Mouse (Mus musculus) intestine, postnatal 0 days (tissue): ENCODE measurements at regions not wholly inside any gene's neighbourhood (a gene's known extent, or its start where the extent isn't known, plus 50 kb on each side); places are given as distances from the start of the nearest gene placed in this dataset.

Source experiments
- ATAC-seq: fragments of 200-750 bp; cut with Nextera tagmentation; 2 replicates; pipeline ENCODE4 v1.8.0; 2017; ENCODE audit warnings: mild to moderate bottlenecking, moderate TSS enrichment, moderate library complexity
- H3K27ac ChIP-seq: fragments of 300-500 bp; sonication (generic); 2 replicates; pipeline ENCODE4 v1.5.1; 2014; ENCODE audit warnings: mild to moderate bottlenecking, low read depth, low read length, moderate library complexity
- H3K27me3 ChIP-seq: fragments of 300-500 bp; sonication (generic); replicated peaks from 2 replicates; pipeline ENCODE4 v1.6.1; 2014; ENCODE audit warnings: low read length, mixed read lengths; ENCODE audit not compliant: control insufficient read depth, insufficient read depth
- H3K36me3 ChIP-seq: fragments of 300-500 bp; sonication (generic); 2 replicates; pipeline ENCODE4 v1.6.1; 2014; ENCODE audit warnings: mild to moderate bottlenecking, moderate library complexity; ENCODE audit not compliant: control insufficient read depth, insufficient read depth
- H3K4me1 ChIP-seq: fragments of 300-500 bp; sonication (generic); replicated peaks from 2 replicates; pipeline ENCODE4 v1.6.1; 2014; ENCODE audit warnings: antibody characterized with exemption, low read length, mixed read lengths; ENCODE audit not compliant: control insufficient read depth, insufficient read depth
- H3K4me2 ChIP-seq: fragments of 300-500 bp; sonication (generic); replicated peaks from 2 replicates; pipeline ENCODE4 v1.6.1; 2014; ENCODE audit warnings: low read depth, mild to moderate bottlenecking, moderate library complexity
- H3K4me3 ChIP-seq: fragments of 300-500 bp; sonication (generic); 2 replicates; pipeline ENCODE4 v1.5.1; 2014; ENCODE audit warnings: low read depth, low read length
- H3K9ac ChIP-seq: fragments of 300-500 bp; sonication (generic); 2 replicates; pipeline ENCODE4 v1.6.1; 2014; ENCODE audit warnings: mild to moderate bottlenecking, low read depth, low read length
- H3K9me3 ChIP-seq: fragments of 300-500 bp; sonication (generic); 2 replicates; pipeline ENCODE4 v1.6.1; 2016; ENCODE audit warnings: mixed run types; ENCODE audit not compliant: control insufficient read depth
- CTCF ChIP-seq: sonication (generic); IDR thresholded peaks from 2 replicates; pipeline ENCODE4 v1.5.1; 2016; ENCODE audit warnings: low read depth, mild to moderate bottlenecking, control low read depth, antibody characterized with exemption, moderate library complexity
- WGBS: fragments of 180-500 bp; shearing (Covaris S2); extraction: QIAGEN DNeasy Blood & Tissue Kit; methylation state at CpG from one replicate; pipeline ENCODE4 v1.1.7; 2014; 5-methylcytosine and 5-hydroxymethylcytosine counted together

DNA sequence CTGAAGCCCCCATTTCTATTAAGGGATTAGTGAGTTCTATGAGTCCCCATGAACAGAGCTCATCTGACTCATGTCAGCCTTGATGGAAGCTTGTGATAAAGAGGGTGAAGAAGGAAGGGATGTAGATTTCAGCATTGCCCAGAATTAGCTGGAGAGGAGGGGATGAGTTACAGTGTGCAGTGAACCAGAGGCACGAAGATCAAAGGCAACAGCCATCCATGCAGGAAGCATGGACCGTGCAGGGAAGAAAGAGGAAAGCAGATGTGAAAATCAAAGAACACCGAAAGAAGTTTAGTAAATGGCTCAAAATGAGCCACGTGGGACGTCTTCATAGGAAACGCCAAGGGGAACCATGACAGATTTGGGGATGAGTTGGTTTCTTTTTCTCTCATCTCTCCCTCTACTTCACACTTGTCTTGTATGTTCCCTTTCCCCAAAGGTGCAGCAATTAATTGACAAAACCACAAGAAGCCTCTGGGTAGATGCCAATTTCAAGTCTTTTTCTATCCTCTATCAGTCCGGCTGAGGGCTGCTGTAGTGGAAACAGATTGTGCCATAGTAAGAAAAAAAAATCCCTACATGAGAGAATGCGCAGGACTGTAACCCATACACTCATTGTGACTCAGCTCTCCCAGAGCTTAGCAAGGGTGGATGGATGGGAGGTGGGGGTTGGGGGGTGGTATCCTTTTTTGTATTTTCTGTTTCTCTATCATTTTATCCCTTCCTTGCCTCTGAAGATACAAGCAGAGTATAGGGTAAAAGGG is 243.7 kb upstream of the Spag17 start:
- Histone ChIP-seq H3K4me1 (no peaks in the 10 kb centered on the region), H3K4me3 (no peak overlapping the region), H3K27ac (no peak overlapping the region), H3K9me3 (no peaks in the 10 kb centered on the region), H3K27me3 (no peaks in the 10 kb centered on the region), H3K36me3 (no peaks in the 10 kb centered on the region), H3K4me2 (no peak overlapping the region), H3K9ac (no peak overlapping the region)
- ATAC-seq, result no peak
- no peak for TF ChIP-seq CTCF
- 88% methylated on average over 8 of the region's 8 CpGs for WGBS

DNA sequence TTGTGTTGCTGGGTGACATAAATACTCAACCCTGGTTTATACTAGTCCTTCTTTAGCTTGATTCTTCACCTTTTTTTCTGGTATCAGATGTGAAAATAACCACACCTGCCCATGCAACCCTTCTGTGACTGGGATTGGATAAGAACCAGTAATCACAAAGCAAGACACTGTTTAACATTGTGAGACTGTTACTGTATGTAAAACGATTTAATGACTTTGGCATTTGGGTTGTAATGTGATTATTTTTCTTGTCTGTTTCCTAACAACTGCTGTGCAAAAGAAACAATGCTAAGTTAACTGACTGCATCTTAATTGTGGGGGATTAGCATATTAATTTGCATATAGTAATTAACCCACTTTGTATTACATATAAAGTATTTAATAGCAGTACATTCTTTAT is 240.3 kb upstream of the Spag17 start:
- no peak overlapping the region for H3K4me2 ChIP-seq
- H3K4me3 ChIP-seq, result no peak overlapping the region
- no peak for TF ChIP-seq CTCF
- no peaks in the 10 kb centered on the region for H3K36me3 ChIP-seq
- no peaks in the 10 kb centered on the region for H3K4me1 ChIP-seq
- H3K27me3 ChIP-seq, result no peaks in the 10 kb centered on the region
- H3K9me3 ChIP-seq, result no peaks in the 10 kb centered on the region
- no peak overlapping the region for H3K9ac ChIP-seq
- ATAC-seq, result no peak
- 52% methylated on average over 1 of the region's 1 CpGs for WGBS
- no peak overlapping the region for H3K27ac ChIP-seq

DNA sequence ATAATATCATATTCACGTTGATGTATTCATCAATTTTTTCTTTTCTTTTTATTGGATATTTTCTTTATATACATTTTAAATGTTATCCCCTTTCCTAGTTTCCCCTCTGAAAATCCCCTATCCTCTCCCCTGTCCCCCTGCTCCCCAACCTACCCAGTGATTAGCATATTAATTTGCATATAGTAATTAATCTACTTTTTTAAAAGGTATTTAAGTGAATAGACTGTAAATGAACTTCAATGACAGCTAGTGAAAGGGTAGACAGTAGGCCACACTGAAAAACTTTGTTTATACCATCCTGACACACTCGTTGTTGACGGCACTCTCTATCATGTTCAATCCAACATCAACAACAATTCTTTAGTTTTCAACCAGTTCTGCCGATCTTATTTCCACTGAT is 239.9 kb upstream of the Spag17 start:
- no peak overlapping the region for H3K9ac ChIP-seq
- 84% methylated on average over 4 of the region's 4 CpGs for WGBS

DNA sequence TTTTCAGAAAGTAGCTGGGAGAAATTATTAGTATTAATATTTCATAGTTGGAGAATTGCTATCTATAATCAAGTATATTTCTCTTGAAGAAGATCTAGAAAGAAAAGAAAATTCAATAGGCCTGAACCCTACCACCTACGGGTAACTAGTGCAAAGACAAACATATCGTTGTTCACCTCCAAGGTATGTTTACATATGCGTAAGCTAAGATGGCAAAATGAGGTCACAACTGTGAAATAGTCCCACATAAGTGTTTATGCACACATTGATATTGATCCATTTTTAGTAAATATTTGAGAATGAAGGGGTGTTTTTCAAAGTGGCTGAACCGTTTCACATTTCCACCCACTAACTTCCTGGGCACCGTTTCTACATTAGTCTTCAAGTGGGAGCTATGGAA is 227.6 kb upstream of the Spag17 start:
- no peak for TF ChIP-seq CTCF
- Histone ChIP-seq H3K4me1 (no peaks in the 10 kb centered on the region), H3K4me3 (no peak overlapping the region), H3K27me3 (no peaks in the 10 kb centered on the region), H3K9ac (no peak overlapping the region), H3K27ac (no peak overlapping the region), H3K36me3 (no peaks in the 10 kb centered on the region), H3K9me3 (no peaks in the 10 kb centered on the region), H3K4me2 (no peak overlapping the region)
- no peak for ATAC-seq
- WGBS, result 46% methylated on average over 5 of the region's 5 CpGs

More for the DNA sequence above, 239.9 kb upstream of the Spag17 start:
- Histone ChIP-seq H3K27ac (no peak overlapping the region), H3K36me3 (no peaks in the 10 kb centered on the region), H3K4me2 (no peak overlapping the region), H3K4me3 (no peak overlapping the region), H3K9me3 (no peaks in the 10 kb centered on the region), H3K4me1 (no peaks in the 10 kb centered on the region), H3K27me3 (no peaks in the 10 kb centered on the region)
- ATAC-seq, result no peak
- TF ChIP-seq CTCF, result no peak

DNA sequence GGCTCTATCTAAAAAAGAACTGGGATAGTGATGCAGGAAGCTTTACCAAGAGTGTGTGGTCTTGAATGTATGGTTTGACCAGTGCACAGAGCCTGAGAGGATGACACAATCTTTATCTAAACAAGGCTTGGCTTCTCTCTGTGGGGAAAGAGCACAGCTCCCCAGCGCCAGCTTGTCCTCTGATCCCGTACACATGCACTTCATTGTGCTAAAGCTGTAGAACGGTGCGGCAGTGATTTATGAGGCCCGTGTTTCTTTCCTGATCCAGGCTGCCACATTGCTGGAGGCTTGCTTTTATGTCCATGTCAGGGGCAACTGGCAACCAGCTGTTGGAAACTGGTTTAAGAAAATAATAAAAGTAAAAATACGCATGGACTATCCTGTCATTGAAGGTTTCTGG is 221.4 kb upstream of the Spag17 start:
- no peak overlapping the region for H3K4me2 ChIP-seq
- no peaks in the 10 kb centered on the region for H3K9me3 ChIP-seq
- H3K9ac ChIP-seq, result no peak overlapping the region
- no peaks in the 10 kb centered on the region for H3K27me3 ChIP-seq
- no peaks in the 10 kb centered on the region for H3K36me3 ChIP-seq
- WGBS, result 40% methylated on average over 6 of the region's 6 CpGs
- no peak for ATAC-seq
- no peaks in the 10 kb centered on the region for H3K4me1 ChIP-seq
- H3K4me3 ChIP-seq, result no peak overlapping the region
- no peak for TF ChIP-seq CTCF
- H3K27ac ChIP-seq, result no peak overlapping the region

DNA sequence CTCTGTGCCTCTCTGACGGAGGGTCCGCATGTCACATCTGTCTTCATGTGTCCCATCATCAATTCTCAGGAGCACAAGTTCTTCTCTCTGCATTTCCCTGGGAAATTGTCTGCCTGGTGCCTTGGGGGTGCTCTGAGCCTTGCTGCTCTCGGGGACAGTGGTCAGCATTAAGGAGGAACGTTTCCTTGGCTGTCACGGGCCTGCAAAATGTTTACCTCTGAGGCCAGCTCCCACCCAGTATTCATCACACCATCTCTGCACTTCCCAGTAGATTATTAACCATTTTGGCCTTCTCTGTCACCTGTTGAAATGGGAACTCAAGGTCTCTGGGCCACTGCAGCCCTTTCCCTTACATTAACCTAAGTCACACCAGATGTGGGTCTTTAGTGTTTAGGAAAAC is 219.8 kb upstream of the Spag17 start:
- Histone ChIP-seq H3K4me3 (no peak overlapping the region), H3K9ac (no peak overlapping the region), H3K27me3 (no peaks in the 10 kb centered on the region), H3K9me3 (no peaks in the 10 kb centered on the region), H3K27ac (no peak overlapping the region), H3K4me1 (no peaks in the 10 kb centered on the region), H3K4me2 (no peak overlapping the region), H3K36me3 (no peaks in the 10 kb centered on the region)
- TF ChIP-seq CTCF, result no peak
- ATAC-seq, result no peak
- WGBS, result 44% methylated on average over 5 of the region's 5 CpGs
